Mouse (Mus musculus): Measurements from ENCODE around the gene Pstk. TPM values are rescaled to one million over a fixed set of nuclear protein-coding genes. Genes with fewer than 3 reads are reported as not detected.
"Not testable (repeated sequence)": the region's sequence is repeated elsewhere in the genome, so short reads cannot be mapped to it uniquely, and the experiment has no call there.

Gene Pstk
- polyA plus RNA-seq, 1 experiment from 2014 or later, result 31.2 TPM

- Histone ChIP-seq H3K36me3 (peaks cover 9% of the 10 kb centered on the region), H3K4me2 (no peak overlapping the region), H3K27me3 (0 out of 2 replicates have a peak, but pooled peaks cover 5% of the 10 kb centered on the region), H3K4me3 (replicated peaks) (no peak overlapping the region), H3K9me3 (replicated peaks) (no peaks in the 10 kb centered on the region), H3K9ac (no peak overlapping the region), H3K27ac (0 out of 2 replicates have a peak overlapping the region, but pooled peaks have one; percentile 39), H3K4me1 (replicated peaks) (peaks cover 24% of the 10 kb centered on the region)
- no peak for ATAC-seq (ENCODE audit: low read depth)
- DNase-seq, result no peak
- WGBS (ENCODE audit: insufficient replicate concordance), result 87% methylated on average over 8 of the region's 8 CpGs
These were observed 6.8 kb upstream of the Pstk start for GRCm38 (mm10) chr7:131364131-131364530.

DNA sequence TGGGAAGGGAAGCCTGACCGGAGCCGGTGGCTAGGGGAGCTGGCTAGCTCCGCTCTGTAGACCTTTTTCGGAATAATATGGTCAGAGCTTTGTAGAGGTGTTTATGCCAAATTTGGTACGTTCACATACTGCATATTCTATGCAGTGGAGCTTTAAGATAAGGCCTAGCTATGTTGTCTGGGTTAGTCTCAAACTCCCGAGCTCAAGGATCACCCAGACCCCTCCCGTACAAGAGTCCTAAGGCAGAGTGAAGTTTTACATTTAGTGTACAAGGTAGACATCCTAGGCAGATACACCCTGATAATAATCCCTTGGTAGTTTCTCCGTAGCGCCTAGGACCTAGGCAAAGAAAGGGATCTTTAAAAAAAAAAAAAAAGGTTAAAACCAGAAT lies 524 bp downstream of the Pstk start:
- peak overlapping the region; percentile 88 for H3K4me2 ChIP-seq
- peaks cover 24% of the 10 kb centered on the region for H3K4me1 ChIP-seq (replicated peaks)
- 0 out of 2 replicates have a peak, but pooled peaks cover 5% of the 10 kb centered on the region for H3K27me3 ChIP-seq
- peak overlapping the region; percentile 94 for H3K27ac ChIP-seq
- DNase-seq (no peak), ATAC-seq (ENCODE audit: low read depth) (peak; percentile 63)
- H3K4me3 ChIP-seq (replicated peaks), result peak overlapping the region; percentile 79
- H3K9me3 ChIP-seq (replicated peaks), result no peaks in the 10 kb centered on the region
- peaks cover 6% of the 10 kb centered on the region for H3K36me3 ChIP-seq
- WGBS (ENCODE audit: insufficient replicate concordance), result 5% methylated on average over 9 of the region's 9 CpGs
- H3K9ac ChIP-seq, result peak overlapping the region; percentile 89

GRCm38 (mm10) chr7:131371880-131372651 lies 1.1 kb downstream of the Pstk start:
- H3K27ac ChIP-seq, result peak overlapping the region; percentile 94

GRCm38 (mm10) chr7:131391761-131392160 lies 20.8 kb downstream of the Pstk start:
- not testable (repeated sequence) for H3K4me3 ChIP-seq (replicated peaks); H3K4me2 ChIP-seq; H3K27me3 ChIP-seq; H3K9me3 ChIP-seq (replicated peaks); DNase-seq; H3K27ac ChIP-seq; H3K9ac ChIP-seq; H3K4me1 ChIP-seq (replicated peaks); ATAC-seq (ENCODE audit: low read depth)
- whole genome bisulfite sequencing (ENCODE audit: insufficient replicate concordance), result 92% methylated on average over 7 of the region's 7 CpGs
- peaks cover 53% of the 10 kb centered on the region for H3K36me3 ChIP-seq

More at GRCm38 (mm10) chr7:131371880-131372651, 1.1 kb downstream of the Pstk start:
- H3K4me1 ChIP-seq (replicated peaks), result peaks cover 24% of the 10 kb centered on the region
- DNase-seq (peak; percentile 15), ATAC-seq (ENCODE audit: low read depth) (no peak)
- H3K27me3 ChIP-seq, result 0 out of 2 replicates have a peak, but pooled peaks cover 3% of the 10 kb centered on the region
- 34% methylated on average over 9 of the region's 9 CpGs for WGBS (ENCODE audit: insufficient replicate concordance)
- peak overlapping the region; percentile 89 for H3K9ac ChIP-seq
- H3K4me2 ChIP-seq, result peak overlapping the region; percentile 88
- peaks cover 6% of the 10 kb centered on the region for H3K36me3 ChIP-seq
- no peaks in the 10 kb centered on the region for H3K9me3 ChIP-seq (replicated peaks)
- peak overlapping the region; percentile 79 for H3K4me3 ChIP-seq (replicated peaks)

DNA sequence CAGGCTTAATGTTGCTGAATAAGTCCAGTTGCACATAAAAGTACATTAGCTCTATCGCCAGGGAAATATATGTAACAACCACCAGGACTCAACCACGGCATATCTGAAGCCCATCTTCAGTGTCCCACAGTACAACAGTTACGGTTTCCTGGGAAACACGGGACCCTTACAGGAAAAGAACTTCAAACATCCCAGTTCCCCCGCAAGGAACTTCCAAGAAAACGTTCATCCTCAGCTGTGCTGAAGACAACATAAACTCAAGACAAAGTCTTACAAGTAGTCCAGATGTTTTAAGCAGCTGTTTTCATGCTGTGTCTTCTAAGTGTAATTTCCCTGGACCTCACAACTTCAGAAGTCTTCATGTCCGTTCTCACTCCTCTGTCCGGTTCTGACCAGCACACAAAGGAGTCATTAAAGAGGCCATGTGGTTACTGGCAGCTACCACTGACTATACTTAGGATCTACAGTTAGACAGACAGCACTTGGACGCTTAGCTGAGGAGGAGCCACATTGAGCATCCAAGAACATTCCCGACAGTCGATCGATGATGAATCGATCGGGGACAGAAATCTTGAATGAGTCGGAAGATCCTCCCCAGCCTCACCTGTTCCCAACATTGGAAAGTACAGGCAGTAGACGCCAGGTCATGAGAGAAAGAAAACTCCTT lies 38.5 kb downstream of the Pstk start:
- Histone ChIP-seq H3K9ac (peak overlapping the region; percentile 98), H3K4me1 (replicated peaks) (peaks cover 32% of the 10 kb centered on the region), H3K27ac (peak overlapping the region; percentile 86), H3K4me3 (replicated peaks) (peak overlapping the region; percentile 99), H3K4me2 (peak overlapping the region; percentile 95), H3K9me3 (replicated peaks) (no peaks in the 10 kb centered on the region), H3K27me3 (no peaks in the 10 kb centered on the region), H3K36me3 (peaks cover 3% of the 10 kb centered on the region; the same call in 1 of the 2 replicates)
- DNase-seq, result no peak
- WGBS (ENCODE audit: insufficient replicate concordance), result 6% methylated on average over 16 of the region's 16 CpGs
- ATAC-seq (ENCODE audit: low read depth), result no peak

- H3K4me1 ChIP-seq (replicated peaks), result peaks cover 27% of the 10 kb centered on the region
- ATAC-seq (ENCODE audit: low read depth) (peak; percentile 70), DNase-seq (no peak)
- H3K4me3 ChIP-seq (replicated peaks), result peak overlapping the region; percentile 99
- WGBS (ENCODE audit: insufficient replicate concordance), result under 1% methylated on average over 38 of the region's 38 CpGs
- peak overlapping the region; percentile 98 for H3K9ac ChIP-seq
- H3K36me3 ChIP-seq, result peaks cover 3% of the 10 kb centered on the region; the same call in 1 of the 2 replicates
- no peaks in the 10 kb centered on the region for H3K9me3 ChIP-seq (replicated peaks)
- peak overlapping the region; percentile 86 for H3K27ac ChIP-seq
- no peaks in the 10 kb centered on the region for H3K27me3 ChIP-seq
- peak overlapping the region; percentile 95 for H3K4me2 ChIP-seq
These were observed 39.0 kb downstream of the Pstk start for GRCm38 (mm10) chr7:131409988-131410385.

DNA sequence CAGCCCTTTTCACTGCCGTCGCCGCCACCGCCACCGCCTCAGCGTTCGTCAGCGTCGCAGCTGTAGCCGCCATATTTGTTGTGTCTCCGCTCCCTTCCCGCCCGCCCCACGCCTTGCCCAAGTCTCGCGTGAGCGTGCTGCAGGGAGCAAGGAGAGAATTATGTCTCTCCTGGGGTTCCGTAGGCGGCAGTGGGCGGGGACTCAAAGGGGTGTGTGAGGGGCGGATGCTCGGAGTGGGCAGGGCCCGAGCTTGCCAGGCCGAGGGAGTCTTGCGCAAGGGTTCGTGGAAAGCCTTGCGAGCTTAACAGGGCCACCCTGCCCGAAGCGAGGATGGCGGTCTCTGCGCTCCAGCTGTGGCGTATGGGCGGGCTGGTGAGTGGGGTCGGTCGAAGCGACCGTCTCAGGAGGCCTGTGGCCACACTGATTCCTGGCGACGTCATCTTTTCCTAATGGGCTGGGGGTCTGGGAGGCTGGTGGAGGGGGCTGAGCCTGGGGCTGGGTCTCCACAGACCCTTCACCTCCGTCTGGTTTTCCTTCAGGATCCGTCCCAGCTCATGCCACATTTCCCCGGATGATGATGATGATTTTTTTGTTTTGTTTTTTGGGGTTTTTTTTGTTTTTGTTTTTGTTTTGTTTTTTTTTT lies 39.6 kb downstream of the Pstk start, which contains the start of the genes Ikzf5 and Acadsb:
Gene Ikzf5, minus strand, starts transcription at position 106 of the 643 bp plus-strand sequence.
Gene Acadsb, plus strand, starts transcription at position 186 of the 643 bp plus-strand sequence.
- H3K4me3 ChIP-seq (replicated peaks), result peak within 1 kb of the TSS; percentile 99
- WGBS (ENCODE audit: insufficient replicate concordance), result under 1% methylated on average over 42 of the region's 42 CpGs
- H3K36me3 ChIP-seq, result peaks cover 3% of the 10 kb centered on the region; the same call in 1 of the 2 replicates
- H3K4me2 ChIP-seq, result peak within 1 kb of the TSS; percentile 95
- peak; percentile 98 for ATAC-seq (ENCODE audit: low read depth)
- no peaks in the 10 kb centered on the region for H3K27me3 ChIP-seq
- H3K4me1 ChIP-seq (replicated peaks), result peaks cover 27% of the 10 kb centered on the region
- H3K27ac ChIP-seq, result peak within 1 kb of the TSS; percentile 86
- no peaks in the 10 kb centered on the region for H3K9me3 ChIP-seq (replicated peaks)
- DNase-seq, result peak; percentile 99
- H3K9ac ChIP-seq, result peak within 1 kb of the TSS; percentile 98

GRCm38 (mm10) chr7:131411221-131411940 lies 40.4 kb downstream of the Pstk start:
- H3K9me3 ChIP-seq (replicated peaks), result no peaks in the 10 kb centered on the region
- WGBS (ENCODE audit: insufficient replicate concordance), result 45% methylated on average over 10 of the region's 10 CpGs
- H3K4me1 ChIP-seq (replicated peaks), result peaks cover 27% of the 10 kb centered on the region
- H3K9ac ChIP-seq, result peak overlapping the region; percentile 83
- H3K4me2 ChIP-seq, result peak overlapping the region; percentile 95
- ATAC-seq (ENCODE audit: low read depth), result no peak
- H3K27me3 ChIP-seq, result no peaks in the 10 kb centered on the region
- H3K4me3 ChIP-seq (replicated peaks), result peak overlapping the region; percentile 99
- 0 out of 2 replicates have a peak overlapping the region, but pooled peaks have one; percentile 3 for H3K27ac ChIP-seq
- no peak for DNase-seq
- H3K36me3 ChIP-seq, result peaks cover 3% of the 10 kb centered on the region; the same call in 1 of the 2 replicates

GRCm38 (mm10) chr7:131411941-131412270 lies 41.0 kb downstream of the Pstk start:
- peaks cover 2% of the 10 kb centered on the region; the same call in 1 of the 2 replicates for H3K36me3 ChIP-seq
- H3K4me2 ChIP-seq, result no peak overlapping the region
- no peak overlapping the region for H3K4me3 ChIP-seq (replicated peaks)
- DNase-seq (no peak), ATAC-seq (ENCODE audit: low read depth) (no peak)
- H3K4me1 ChIP-seq (replicated peaks), result peaks cover 27% of the 10 kb centered on the region
- 50% methylated on average over 2 of the region's 2 CpGs for WGBS (ENCODE audit: insufficient replicate concordance)
- H3K9ac ChIP-seq, result no peak overlapping the region
- H3K27me3 ChIP-seq, result no peaks in the 10 kb centered on the region
- no peak overlapping the region for H3K27ac ChIP-seq
- no peaks in the 10 kb centered on the region for H3K9me3 ChIP-seq (replicated peaks)

DNA sequence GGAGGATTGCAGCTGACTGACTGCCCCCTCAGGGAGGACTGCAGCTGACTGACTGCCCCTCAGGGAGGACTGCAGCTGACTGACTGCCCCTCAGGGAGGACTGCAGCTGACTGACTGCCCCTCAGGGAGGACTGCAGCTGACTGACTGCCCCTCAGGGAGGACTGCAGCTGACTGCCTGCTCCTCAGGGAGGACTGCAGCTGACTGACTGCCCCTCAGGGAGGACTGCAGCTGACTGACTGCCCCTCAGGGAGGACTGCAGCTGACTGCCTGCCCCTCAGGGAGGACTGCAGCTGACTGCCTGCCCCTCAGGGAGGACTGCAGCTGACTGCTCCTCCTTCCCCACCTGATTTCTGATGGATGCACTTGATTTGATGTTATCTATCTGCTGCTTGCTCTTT lies 45.8 kb downstream of the Pstk start:
- H3K36me3 ChIP-seq; H3K4me3 ChIP-seq (replicated peaks); DNase-seq; H3K4me2 ChIP-seq; H3K27ac ChIP-seq; H3K9ac ChIP-seq; H3K4me1 ChIP-seq (replicated peaks); ATAC-seq (ENCODE audit: low read depth); H3K9me3 ChIP-seq (replicated peaks); H3K27me3 ChIP-seq: not testable (repeated sequence)
